Mouse (Mus musculus) heart, adult 9 months (tissue): ENCODE results near the gene Ube2s.
"Not testable (repeated sequence)": the region's sequence is repeated elsewhere in the genome, so short reads cannot be mapped to it uniquely, and the experiment has no call there.

ENCODE experiments used
- DNase-seq, 2 experiments: peaks; one replicate each; pipeline ENCODE4 v3.0.0; 2022; ENCODE audit warnings: low spot score in 2 of 2

Gene Ube2s

GRCm38 (mm10) chr7:4821690-4822089 lies 9.3 kb upstream of the Ube2s start:
- no peak for DNase-seq

DNA sequence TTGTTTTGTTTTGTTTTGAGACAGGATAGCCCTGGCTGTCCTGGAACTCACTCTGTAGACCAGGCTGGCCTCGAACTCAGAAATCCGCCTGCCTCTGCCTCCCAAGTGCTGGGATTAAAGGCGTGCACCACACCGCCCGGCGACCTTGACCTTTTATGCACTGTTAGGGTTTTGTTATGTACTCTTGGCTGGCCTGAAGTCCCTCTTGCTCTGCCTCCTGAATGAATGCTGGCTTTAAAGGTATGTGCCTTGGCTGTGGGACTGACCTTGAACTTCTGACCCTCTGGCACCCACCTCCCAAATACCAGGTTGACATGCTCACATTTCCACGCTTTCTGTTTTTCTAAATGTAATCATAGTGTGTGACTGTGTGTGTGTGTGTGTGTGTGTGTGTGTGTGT lies 8.5 kb upstream of the Ube2s start:
- not testable (repeated sequence) for DNase-seq

- DNase-seq = no peak
These were observed 4.2 kb upstream of the Ube2s start for GRCm38 (mm10) chr7:4816559-4816958.

- no peak for DNase-seq
These were observed 858 bp upstream of the Ube2s start for GRCm38 (mm10) chr7:4813105-4813791.

DNA sequence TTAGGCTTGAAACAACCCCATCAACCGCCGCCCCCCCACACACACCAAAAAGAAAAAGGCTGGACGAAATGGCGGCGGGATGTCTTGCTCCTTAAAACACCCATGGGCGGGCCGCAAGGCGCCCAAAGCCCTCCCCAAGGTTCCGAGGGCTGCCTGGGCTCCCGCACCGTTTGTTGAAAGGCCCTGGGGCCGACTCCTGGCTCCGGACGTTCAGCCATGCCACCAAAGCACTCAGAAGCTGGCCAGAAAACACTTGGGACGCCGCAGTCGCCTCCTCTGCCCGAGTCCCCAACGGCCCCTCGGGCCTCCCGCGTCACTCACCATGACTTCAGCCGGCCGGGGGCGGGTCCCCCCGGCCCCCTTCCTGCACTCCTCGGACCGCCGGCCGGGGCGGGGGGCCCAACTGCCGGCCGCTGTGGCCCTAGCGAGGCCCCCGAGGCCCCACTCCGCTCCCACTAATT lies 518 bp downstream of the Ube2s start:
- no peak for DNase-seq

GRCm38 (mm10) chr7:4811131-4811530 lies 1.3 kb downstream of the Ube2s start:
- DNase-seq = not testable (repeated sequence)

GRCm38 (mm10) chr7:4806716-4807115 lies 5.7 kb downstream of the Ube2s start:
- DNase-seq = no peak

- DNase-seq = no peak
These were observed 10.1 kb downstream of the Ube2s start for GRCm38 (mm10) chr7:4802247-4802646.

DNA sequence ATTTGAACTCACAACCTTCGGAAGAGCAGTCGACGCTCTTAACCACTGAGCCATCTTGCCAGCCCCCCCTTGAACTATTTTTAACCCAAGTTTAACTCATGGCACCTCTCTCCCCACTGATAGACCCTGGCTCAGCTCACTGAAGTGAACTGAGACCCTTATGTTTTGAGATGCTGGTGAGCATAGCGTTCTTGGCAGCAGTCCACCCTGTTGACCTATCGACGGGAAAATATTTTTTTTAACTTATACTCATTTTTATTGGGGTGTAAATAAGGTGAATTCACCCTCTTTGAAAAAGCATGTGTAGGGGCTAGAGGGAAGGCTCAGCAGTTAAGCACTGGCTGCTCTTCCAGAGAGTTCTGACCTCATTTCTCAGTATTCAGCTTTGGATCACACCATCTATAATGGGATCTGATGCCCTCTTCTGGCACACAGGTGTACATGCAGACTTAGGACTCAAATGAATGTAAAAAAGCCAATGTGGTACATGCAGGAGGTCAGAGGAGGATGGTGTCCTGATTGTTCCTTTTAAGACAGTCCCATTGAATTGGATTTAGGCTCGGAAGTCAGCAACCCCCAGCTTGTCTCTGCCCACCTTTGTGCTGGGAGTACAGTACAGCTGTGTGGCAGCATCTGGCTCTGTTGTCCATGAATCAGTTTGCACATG lies 16.5 kb downstream of the Ube2s start:
- DNase-seq = peak; percentile 20 to 30

- no peak for DNase-seq
These were observed 17.7 kb downstream of the Ube2s start for GRCm38 (mm10) chr7:4794631-4795168.

GRCm38 (mm10) chr7:4793674-4794073 lies 18.7 kb downstream of the Ube2s start:
- no peak for DNase-seq

- DNase-seq = not testable (repeated sequence)
These were observed 19.1 kb downstream of the Ube2s start for GRCm38 (mm10) chr7:4793248-4793647.

DNA sequence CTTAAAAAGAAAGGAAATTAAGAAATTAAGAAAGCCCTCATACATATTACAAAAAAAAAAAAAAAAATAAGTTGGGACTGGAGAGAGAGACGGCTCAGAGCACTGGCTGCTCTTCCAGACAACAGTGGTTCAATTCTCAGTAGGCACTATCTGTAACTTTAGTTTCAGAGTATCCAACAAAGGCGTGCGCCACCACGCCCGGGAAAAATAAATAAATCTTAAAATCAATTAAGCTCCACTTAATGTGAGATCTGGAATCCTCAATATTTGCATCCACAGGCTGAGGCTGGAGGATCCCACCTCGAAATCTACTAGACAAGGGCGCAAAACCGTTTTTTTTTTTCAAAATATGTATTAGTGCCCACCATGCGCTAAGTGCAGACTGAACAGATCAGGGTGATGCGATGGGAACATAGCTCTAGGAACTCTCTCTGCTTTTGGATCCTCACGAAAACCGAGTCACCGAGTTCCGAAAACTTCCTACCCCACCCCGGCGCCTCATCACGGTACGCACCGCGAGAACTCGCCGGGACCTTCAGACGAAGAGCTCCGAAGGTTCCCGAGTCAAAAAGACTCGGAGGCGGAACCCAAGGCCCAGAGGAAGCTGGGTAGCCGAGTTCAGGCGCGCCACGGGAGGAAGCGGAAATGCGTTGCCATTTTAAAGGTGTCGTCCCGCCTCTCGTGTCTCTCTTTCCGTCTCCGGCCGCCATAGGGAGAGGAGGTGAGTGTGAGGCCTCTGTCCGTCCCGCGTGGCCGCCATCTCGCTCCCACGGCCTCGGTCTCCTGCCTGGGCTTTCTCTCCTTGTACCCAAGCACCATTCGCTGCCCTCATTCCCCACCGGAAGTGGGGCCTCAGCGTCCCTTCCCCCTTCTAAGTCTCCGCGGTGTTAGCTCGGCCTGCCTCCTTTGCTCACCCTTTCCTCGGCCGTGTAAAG lies 19.8 kb downstream of the Ube2s start, which contains the start of gene Rpl28:
Gene Rpl28, plus strand, starts transcription at position 597 of the 935 bp plus-strand sequence.
- DNase-seq = peak; percentile 95 to 96

GRCm38 (mm10) chr7:4789436-4789935 lies 22.9 kb downstream of the Ube2s start, which contains the start of gene Tmem238:
Tmem238 (minus strand) TSS chr7:4789656.
- peak in 1 of 2 experiments; percentile 44 for DNase-seq

- DNase-seq = peak; percentile 41 to 48
These were observed 23.6 kb downstream of the Ube2s start for GRCm38 (mm10) chr7:4788499-4789435.

DNA sequence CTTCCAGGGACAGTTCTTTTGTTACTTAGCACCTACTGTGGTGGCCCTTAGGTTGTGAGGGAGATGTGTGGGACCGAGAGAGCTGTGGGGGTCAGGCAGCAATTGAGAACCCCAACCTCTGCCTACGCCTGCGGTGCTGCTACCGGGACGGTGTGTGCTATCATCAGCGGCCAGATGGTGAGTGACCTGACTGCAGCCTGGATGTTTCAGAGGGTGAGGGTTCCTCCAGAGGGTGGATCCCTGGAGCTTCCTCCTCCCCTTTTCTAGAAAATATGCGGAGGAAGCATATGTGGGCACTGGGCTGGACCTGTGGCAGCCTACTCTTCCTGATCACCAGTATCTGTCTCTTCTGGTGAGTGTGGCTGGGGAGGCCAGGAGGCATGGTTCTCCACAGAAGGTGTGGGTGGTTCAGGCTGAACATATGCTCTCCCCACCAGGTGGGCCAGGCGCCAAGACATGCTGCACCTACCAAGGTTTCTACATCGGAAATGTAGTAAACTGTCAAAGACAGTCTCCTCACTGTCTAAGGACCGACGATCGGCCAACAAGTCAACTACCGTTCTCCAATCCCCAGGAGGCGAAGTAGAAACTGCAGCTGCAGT lies 28.6 kb downstream of the Ube2s start:
- no peak for DNase-seq

- DNase-seq = no peak
These were observed 29.6 kb downstream of the Ube2s start, which contains the start of the genes Il11 and Tmem190 for GRCm38 (mm10) chr7:4782759-4783158. Il11 (minus strand) TSS chr7:4782859. Tmem190 (plus strand) TSS chr7:4782937.

- DNase-seq = no peak
These were observed 30.3 kb downstream of the Ube2s start for GRCm38 (mm10) chr7:4782130-4782529.

DNA sequence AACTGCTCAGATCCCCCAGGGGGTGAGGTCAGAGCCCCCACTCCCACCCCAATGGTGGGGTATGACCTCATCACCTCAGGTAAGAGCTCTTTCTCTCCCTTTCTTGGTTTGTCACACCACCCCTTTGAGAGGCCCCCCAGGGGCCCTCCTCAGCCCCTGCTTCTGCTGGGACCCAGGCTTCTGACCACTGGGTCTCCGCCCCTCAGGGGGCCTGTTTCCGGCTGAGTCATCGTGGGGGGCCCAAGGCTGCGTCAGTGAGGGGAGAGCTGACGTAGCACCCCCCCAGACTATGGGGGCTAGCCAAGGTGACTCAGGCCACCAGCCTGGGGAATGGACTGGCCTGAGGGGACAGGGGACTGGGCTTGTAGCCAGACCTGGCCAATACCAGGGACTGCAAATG lies 32.5 kb downstream of the Ube2s start:
- DNase-seq = no peak
